Mouse (Mus musculus): Measurements from ENCODE around the gene 1700088E04Rik. TPM values are rescaled to one million over a fixed set of nuclear protein-coding genes. Genes with fewer than 3 reads are reported as not detected.

1700088E04Rik gene
- total RNA-seq, 2 experiments from 2014 or later: 0.43 to 1.1 TPM

DNA sequence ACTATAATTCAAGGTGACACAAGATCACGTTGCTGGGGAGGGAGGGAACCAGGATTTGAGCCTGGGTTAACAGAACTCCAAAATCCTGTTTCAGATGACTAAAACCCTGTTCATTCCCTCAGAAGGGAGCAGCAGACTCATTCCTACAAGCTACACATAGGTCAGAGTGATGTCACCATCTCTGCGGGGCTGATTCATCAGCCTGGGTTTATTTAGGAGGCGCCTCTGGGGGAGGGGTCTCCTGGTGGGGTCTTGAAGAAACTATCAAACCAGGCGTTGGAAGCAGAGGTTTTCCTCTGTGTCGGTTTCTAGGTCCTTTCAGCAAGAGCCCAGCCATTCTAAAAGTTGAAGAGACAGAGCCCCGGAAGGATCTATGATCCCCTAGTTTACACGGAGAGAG, 33.1 kb downstream of the 1700088E04Rik start:
- intact Hi-C loops (cut with DNase I; ENCODE audit: low total_unique reads): no loop called here
- DNase-seq: no peak

DNA sequence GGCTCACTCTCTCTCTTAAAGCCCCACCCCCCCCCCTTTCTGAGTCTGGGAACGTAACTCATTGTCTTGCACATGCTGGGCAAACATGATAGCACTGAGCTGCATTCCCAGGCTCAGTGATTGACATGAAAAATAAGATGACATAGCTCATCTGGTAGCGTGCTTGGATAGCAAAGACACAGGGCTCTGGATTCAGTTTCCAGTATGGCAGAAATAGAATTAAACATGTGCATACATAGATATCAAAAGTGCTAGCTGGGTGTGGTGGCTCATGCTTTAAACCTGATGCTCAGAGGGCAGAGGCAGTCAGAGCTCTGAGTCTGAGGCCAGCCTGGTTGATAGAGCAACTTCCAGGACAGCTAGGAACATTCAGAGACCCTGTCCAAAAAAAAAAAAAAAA, 35.2 kb downstream of the 1700088E04Rik start:
- intact Hi-C loops (cut with DNase I; ENCODE audit: low total_unique reads): no loop called here
- DNase-seq: no peak

DNA sequence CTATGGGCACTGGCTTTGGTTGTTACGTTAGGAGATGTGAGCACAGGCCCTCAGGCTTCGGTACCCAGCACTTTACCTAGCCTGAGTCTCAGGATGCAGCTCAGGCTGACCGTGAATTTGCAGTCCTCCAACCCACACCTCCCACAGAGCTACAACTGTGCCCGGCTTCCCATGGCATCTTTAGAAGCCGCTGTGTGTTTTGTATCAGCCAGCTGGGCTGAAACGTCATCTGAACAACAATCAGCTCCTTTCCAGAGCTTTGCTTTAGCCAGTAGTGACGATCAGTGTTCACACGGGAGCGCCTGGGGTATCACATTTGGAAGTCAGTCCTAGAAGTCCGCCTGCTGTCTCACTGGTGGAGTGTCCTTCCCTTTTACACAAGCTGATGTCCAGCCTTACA, 37.8 kb downstream of the 1700088E04Rik start:
- intact Hi-C loops (cut with DNase I; ENCODE audit: low total_unique reads): no loop called here
- no peak for DNase-seq

DNA sequence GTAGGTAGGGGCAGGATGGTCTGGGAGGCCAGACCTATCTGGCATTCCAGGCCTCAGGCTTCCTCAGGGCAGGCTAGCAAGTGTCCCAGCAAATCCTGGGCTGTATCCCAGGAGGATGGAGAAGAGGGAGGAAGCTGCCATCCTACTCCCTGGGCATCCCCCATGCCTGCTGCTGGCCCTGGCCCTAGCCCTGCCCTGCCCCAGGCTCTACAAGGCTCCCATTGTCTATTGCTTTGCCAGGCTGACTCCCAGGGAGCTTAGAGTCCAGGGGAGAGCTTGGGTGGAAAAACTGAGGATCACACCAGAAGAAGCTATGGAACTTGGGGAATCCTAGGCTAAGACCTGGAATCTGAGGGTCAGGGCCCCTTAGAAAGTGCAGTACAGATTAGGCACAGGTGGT, 39.5 kb downstream of the 1700088E04Rik start:
- intact Hi-C loops (cut with DNase I; ENCODE audit: low total_unique reads): no loop called here
- DNase-seq: no peak

DNA sequence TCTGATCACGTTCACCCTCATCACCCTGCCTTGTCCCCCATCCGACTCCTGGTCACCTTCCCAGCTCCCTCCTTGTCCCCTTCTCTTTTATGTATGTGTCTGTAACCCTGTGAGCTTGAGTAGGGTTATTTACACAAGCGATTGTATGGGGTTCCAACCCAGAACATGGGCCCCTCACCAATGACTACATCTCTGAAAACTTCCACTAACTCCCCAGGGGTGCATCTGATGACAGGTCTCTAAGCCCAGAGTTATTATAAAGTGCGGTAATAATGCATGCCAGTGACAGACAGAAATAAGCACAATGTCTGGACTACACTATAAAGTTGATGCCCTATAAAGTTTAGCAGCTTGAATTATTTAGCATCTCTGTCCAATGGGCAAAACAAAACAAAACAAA, 40.7 kb downstream of the 1700088E04Rik start:
- intact Hi-C loops (cut with DNase I; ENCODE audit: low total_unique reads): no loop called here
- no peak for DNase-seq

DNA sequence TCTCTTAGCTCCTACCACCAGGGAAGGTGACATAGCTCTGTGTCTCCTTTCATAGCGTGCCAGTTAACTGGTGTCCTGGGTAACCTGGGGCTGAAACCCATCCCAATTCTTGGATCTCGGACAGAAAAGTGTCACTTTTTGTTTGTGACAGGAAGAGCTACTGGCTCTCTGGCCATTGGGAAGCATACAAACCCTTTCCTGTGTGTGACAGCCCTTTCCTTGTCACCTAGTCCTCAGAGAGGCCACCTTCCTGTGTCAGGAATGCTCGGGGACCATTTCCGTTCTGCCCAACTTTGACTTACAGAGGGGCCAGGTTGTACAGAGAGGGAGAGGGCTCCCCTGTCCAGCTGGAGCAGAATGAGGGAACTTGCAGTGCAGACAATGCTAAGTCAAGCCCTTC, 41.6 kb downstream of the 1700088E04Rik start:
- no peak for DNase-seq
- intact Hi-C loops (cut with DNase I; ENCODE audit: low total_unique reads): no loop called here

DNA sequence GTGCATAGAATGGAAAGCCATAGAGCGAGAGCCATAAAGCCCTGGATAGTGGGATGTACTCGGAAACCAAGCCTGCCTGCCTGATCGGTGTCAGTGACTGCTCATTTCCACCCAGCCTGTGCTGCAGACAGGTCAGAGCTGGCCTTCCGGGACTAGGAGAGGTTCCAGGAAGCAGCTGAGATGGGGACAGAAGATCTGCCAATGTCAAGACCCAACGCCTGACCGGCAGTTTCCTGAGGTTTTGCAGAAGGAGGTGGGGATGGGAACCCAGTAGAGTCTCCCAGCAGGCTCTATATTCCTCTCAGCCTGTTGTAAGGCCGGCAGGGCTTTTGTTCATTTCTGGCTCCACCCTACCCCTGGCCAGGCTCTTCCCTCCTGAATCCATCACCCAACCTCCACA, 42.2 kb downstream of the 1700088E04Rik start:
- no peak for DNase-seq
- intact Hi-C loops (cut with DNase I; ENCODE audit: low total_unique reads): no loop called here

DNA sequence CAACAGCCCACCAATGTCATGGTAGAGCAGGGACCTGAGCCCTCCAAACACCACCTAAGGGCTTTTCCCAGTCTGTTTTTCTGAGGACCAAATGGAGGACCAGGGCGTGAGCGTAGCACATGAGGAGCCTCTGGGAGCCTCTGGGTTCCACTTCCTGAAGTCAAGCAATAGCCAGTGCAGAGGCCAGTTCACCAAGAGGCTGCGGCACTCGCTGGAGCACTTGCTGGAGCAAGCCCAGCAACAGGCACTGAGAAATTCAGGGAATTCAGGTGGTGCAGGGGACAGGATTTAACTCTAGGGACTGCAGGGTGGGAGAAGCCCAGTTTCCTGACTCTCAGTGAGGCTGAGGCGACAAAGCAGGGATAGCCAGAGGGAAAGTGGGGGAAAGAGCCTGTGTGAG, 42.8 kb downstream of the 1700088E04Rik start:
- intact Hi-C loops (cut with DNase I; ENCODE audit: low total_unique reads): no loop called here
- no peak for DNase-seq

DNA sequence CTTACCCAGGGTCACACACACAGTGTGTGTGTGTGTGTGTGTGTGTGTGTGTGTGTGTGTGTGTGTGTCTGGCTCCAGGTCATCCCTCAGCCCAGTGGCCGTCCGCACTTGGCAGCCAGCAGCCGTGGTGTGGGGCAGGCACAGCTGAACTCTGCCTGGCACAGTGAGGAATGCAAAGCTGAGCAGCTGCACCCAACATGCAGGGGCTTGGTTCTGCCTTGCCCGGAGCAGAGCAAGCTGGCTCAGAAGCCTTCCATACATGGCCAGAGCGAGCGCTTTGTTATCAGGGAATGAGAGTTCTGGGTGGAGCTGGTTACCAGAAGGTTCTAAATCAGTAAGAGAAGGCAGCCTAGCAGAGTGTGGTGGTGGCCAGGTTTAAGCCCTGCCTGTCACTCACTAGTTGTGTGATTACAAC, 43.4 kb downstream of the 1700088E04Rik start:
- intact Hi-C loops (cut with DNase I; ENCODE audit: low total_unique reads): no loop called here
- DNase-seq: peak; percentile 82

DNA sequence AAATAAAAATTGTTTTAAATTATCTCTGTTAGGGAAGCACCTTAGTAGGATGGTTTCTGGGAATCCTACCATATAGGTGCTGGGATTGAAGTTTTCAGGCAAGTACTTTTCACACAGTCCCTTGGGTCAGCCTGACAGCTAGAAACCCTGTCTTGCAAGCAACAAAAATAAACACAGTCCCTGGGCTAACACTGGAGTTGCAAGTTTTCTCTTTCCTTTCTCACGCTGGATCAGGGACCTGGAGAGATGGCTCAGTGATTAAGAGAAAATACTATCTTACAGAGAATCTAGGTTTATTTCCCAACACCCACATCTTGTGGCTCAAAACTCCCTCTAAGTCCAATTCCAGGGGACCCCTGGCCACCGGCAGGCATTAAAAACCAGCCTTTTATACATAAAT, 43.9 kb downstream of the 1700088E04Rik start:
- intact Hi-C loops (cut with DNase I; ENCODE audit: low total_unique reads): no loop called here
- no peak for DNase-seq

DNA sequence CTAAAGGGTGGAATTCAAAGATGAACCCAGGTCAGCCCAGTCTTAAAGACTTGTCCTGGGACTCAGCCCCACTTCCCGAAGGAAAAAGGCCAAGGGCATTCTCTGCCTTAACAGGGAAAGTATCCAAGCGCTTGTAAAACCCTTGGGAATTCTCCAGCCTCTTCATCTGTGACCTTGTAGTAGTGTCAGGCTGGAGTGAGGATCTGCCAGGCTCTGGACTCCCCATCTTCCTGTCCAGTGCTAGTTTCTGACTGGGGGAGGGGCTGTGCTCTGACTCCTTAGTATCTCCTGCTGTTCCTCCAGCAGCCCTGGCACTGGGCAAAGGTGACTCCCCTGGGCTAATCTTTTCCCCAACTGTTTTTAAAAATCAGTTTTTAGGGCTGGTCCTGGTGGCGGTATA, 44.5 kb downstream of the 1700088E04Rik start:
- DNase-seq: peak; percentile 33
- intact Hi-C loops (cut with DNase I; ENCODE audit: low total_unique reads): no loop called here

DNA sequence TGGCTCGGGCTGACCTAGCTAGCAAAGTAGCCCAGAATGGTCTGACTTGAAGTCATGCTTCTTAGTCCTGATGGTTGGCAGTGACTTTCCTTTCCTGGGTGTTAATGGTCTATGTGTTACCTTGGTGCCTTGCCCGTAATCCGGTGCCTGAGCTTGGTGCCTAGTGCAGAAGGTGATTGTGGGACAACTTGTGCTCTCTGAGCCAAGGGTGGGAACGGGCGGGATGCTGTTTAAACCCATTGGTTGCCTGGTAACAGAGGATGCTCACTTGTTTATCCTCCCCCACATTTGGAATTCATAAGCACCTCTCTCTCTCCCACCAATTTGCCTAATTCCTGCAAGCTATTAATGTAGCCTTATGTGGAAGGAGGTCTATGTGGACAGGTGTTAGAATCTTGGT, 45.6 kb downstream of the 1700088E04Rik start:
- intact Hi-C loops (cut with DNase I; ENCODE audit: low total_unique reads): no loop called here
- DNase-seq: no peak

DNA sequence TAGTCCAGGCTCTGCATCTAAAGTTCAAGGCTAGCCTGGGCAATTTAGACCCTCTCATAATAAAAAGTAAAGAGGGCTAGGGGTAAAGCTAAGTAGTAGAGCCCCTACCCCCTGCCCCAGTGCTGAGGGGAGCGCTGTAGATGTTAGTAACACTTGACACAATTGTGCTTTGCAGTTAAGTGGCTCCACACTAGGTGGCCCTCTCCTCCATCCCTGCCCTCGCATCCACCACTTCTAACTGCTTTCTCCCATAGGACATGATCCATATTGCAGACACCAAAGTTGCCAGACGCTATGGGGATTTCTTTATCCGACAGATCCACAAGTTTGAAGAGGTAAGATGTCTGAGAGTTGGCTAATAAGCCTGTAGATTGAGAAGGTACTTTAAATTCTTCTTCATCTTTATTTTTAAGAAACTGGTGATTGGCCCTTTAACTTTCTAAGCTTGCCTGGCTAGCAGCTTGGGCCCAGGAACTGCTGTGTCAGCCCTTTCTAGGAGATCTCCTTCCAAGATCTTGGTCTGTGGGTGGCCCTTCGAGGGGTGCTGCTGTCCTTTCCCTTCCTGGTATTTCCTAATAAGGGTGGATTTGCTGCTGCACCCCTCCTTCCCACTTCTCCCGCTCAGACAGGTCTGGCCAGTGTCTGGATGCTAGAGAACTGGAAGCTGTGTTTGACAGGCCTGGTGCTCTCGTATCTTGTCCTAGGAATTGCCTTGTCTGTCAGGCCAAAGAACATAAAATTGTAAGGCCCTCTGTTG, 47.8 kb downstream of the 1700088E04Rik start:
- no peak for DNase-seq

DNA sequence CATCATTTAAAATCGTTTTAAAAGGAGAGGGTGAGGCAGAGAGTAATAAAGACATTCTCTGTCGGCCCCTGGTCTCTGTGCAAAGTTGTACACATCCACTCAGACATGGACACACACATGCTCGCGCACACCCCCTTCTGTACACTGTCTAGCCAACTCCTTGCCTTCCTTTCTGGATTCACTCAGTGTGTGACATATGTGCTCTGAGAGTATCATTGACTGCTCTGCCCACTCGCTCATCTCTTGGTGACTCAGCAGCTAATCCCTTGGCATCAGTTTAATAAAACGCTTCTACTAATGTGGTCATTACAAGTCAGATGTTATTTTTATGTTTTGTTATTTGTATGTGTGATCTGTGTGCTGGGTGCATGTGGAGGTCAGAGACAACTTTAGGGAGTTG, 48.8 kb downstream of the 1700088E04Rik start:
- no peak for DNase-seq
- intact Hi-C loops (cut with DNase I; ENCODE audit: low total_unique reads): loop anchor here (5.0 kb wide), 2 partner anchors 35 to 55 kb away; no protein-coding TSS in a partner anchor

More for the DNA sequence above, 47.8 kb downstream of the 1700088E04Rik start:
- intact Hi-C loops (cut with DNase I; ENCODE audit: low total_unique reads): loop anchor here (5.0 kb wide), 2 partner anchors 34 to 54 kb away; no protein-coding TSS in a partner anchor

DNA sequence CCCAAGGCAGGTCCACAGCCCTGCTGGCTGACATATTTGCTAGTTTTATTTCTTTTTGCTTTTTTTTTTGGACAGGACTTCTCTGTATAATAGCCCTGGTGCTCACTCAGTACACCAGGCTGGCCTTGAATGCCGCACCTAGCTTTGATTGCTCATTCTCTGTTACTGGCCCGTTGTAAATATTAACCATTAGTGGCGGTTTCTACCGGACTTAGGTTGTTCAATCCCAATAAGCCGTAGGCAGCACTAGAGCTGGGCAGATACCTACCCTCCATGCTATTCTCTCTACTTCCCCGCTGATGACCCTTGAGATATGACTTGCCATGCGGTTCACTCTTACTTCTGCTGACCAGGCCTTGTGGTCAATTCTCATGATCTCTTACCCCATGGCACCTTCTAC, 61.5 kb downstream of the 1700088E04Rik start:
- intact Hi-C loops (cut with DNase I; ENCODE audit: low total_unique reads): no loop called here
- no peak for DNase-seq

Other genes starting within 250 kb of the 1700088E04Rik start
- gene Gm49510, start 241.6 kb downstream of the 1700088E04Rik start, total RNA-seq (2021): not detected
- 1 to 10 TPM; 3.3 to 3.6 TPM for gene Sh3bp1, start 241.5 kb downstream of the 1700088E04Rik start, total RNA-seq (2021)
- 1 to 10 TPM; 4.8 to 6.8 TPM for gene Pdxp, start 227.3 kb downstream of the 1700088E04Rik start, total RNA-seq (2021)
- gene Lgals1, start 214.5 kb downstream of the 1700088E04Rik start, total RNA-seq (2021): 100 to 1,000 TPM; 398 to 459 TPM
- gene Nol12, start 206.3 kb downstream of the 1700088E04Rik start, total RNA-seq (2021): 10 to 100 TPM; 28.3 to 30.3 TPM
- 10 to 100 TPM; 57.9 to 80.0 TPM for gene Triobp, start 193.5 kb downstream of the 1700088E04Rik start, total RNA-seq (2021)
- 100 to 1,000 TPM; 129 to 164 TPM for gene H1f0, start 112.8 kb downstream of the 1700088E04Rik start, total RNA-seq (2021)
- gene Galr3, start 99.4 kb downstream of the 1700088E04Rik start, total RNA-seq (2021): under 1 TPM in 1 of 2 experiments, not detected in 1; 0.23 TPM
- gene Ankrd54, start 78.4 kb downstream of the 1700088E04Rik start, total RNA-seq (2021): 1 to 10 TPM; 5.4 to 6.1 TPM
- 10 to 100 TPM; 65.8 to 69.7 TPM for gene Eif3l, start 66.1 kb downstream of the 1700088E04Rik start, total RNA-seq (2021)
- 10 to 100 TPM; 14.4 to 15.8 TPM for gene Micall1, start 32.4 kb downstream of the 1700088E04Rik start, total RNA-seq (2021)
- 10 to 100 TPM; 62.4 to 74.9 TPM for gene Polr2f, start 244 bp downstream of the 1700088E04Rik start, total RNA-seq (2021)
- gene Sox10, start 24.0 kb upstream of the 1700088E04Rik start, total RNA-seq (2021): 1 to 10 TPM; 2.3 to 6.5 TPM
- 10 to 100 TPM; 22.3 to 26.3 TPM for gene Pick1, start 87.9 kb upstream of the 1700088E04Rik start, total RNA-seq (2021)
- under 1 TPM; 0.29 to 0.38 TPM for gene Gm49486, start 88.1 kb upstream of the 1700088E04Rik start, total RNA-seq (2021)
- under 1 TPM; 0.12 to 0.38 TPM for gene Slc16a8, start 113.5 kb upstream of the 1700088E04Rik start, total RNA-seq (2021)
- 1 to 10 TPM in 1 of 2 experiments, under 1 TPM in 1; 0.69 to 4.0 TPM for gene Baiap2l2, start 144.3 kb upstream of the 1700088E04Rik start, total RNA-seq (2021)
- gene Pla2g6, start 187.1 kb upstream of the 1700088E04Rik start, total RNA-seq (2021): 1 to 10 TPM; 9.0 to 9.8 TPM
- 1 to 10 TPM; 1.4 to 2.7 TPM for gene Maff, start 205.4 kb upstream of the 1700088E04Rik start, total RNA-seq (2021)

Data from gastrocnemius, postnatal 14 days (tissue).